Mouse (Mus musculus): Measurements from ENCODE around the gene Vangl1.

The Vangl1 gene

DNA sequence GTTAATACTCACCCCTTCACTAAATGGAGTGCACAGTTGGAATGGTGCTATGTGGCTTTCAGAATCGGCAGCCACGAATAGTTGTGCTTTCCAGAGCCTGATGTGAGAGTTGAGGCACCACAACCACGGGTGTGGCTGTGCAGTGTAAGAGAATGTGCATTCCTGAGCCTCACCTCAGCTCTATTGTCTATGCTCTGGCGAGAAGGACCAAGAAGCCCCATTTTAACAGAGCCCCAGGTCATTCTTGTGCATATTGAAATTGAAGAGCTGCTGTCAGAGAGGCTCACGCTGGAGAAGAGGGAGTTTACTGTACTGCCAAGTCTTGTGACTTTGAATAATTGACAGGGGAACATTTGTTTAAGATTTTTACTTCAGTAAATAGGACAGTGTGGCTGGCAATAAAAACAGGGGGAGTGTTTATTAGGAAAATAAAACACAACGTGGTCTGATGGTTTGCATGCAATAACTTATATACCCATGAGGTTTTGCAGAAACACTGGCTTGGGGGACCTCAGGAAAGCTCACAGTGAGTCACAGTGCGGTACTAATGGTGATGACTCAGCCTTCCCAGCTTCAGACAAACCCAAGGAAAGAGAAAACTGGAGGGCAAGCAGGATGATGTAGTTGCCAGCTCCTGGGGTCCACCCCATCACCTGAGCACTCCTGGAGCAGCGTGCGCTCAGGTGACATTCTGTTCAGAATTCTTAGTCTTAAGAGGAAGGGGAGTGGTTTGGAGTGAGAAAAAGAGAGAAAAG, 100.5 kb downstream of the Vangl1 start:
- in situ Hi-C loops (cut with MboI; ENCODE audit: unreplicated experiment in 2 of 2) = no loop called here

Data from v-Abl transformed pro-B cells (cell line).